Mouse (Mus musculus): ENCODE measurements at regions not wholly inside any gene's neighbourhood (a gene's known extent, or its start where the extent isn't known, plus 50 kb on each side); places are given as distances from the start of the nearest gene placed in this dataset.
A peak's percentile ranks its signal among the peaks of the same experiment; 100 is the strongest.

- Histone ChIP-seq H3K4me3 (ENCODE audit: low read depth, low read length) (no peak overlapping the region), H3K9me3 (ENCODE audit: control insufficient read depth) (no peaks in the 10 kb centered on the region), H3K9ac (ENCODE audit: low read depth, low read length) (no peak overlapping the region), H3K36me3 (ENCODE audit: control insufficient read depth, insufficient read depth) (no peaks in the 10 kb centered on the region), H3K4me1 (replicated peaks; ENCODE audit: control insufficient read depth, insufficient read depth, low read length) (no peaks in the 10 kb centered on the region), H3K27me3 (replicated peaks; ENCODE audit: control insufficient read depth, insufficient read depth, low read length) (no peaks in the 10 kb centered on the region), H3K27ac (ENCODE audit: low read depth, low read length) (no peak overlapping the region), H3K4me2 (replicated peaks; ENCODE audit: low read depth) (no peak overlapping the region)
- WGBS = 78% methylated on average over 2 of the region's 2 CpGs
- TF ChIP-seq CTCF (IDR thresholded peaks at IDR 0.05; ENCODE audit: low read depth) = no peak
- ATAC-seq = no peak
Observed at GRCm38 (mm10) chr11:65638211-65638610, 149.9 kb downstream of the Map2k4 start.

- TF ChIP-seq CTCF (IDR thresholded peaks at IDR 0.05; ENCODE audit: low read depth) = no peak
- H3K9me3 ChIP-seq (ENCODE audit: control insufficient read depth) = no peaks in the 10 kb centered on the region
- 67% methylated on average over 3 of the region's 3 CpGs for WGBS
- no peak for ATAC-seq
- H3K9ac ChIP-seq (ENCODE audit: low read depth, low read length) = no peak overlapping the region
- H3K4me3 ChIP-seq (ENCODE audit: low read depth, low read length) = no peak overlapping the region
- no peaks in the 10 kb centered on the region for H3K36me3 ChIP-seq (ENCODE audit: control insufficient read depth, insufficient read depth)
- H3K4me2 ChIP-seq (replicated peaks; ENCODE audit: low read depth) = no peak overlapping the region
- no peaks in the 10 kb centered on the region for H3K27me3 ChIP-seq (replicated peaks; ENCODE audit: control insufficient read depth, insufficient read depth, low read length)
- H3K27ac ChIP-seq (ENCODE audit: low read depth, low read length) = no peak overlapping the region
- H3K4me1 ChIP-seq (replicated peaks; ENCODE audit: control insufficient read depth, insufficient read depth, low read length) = no peaks in the 10 kb centered on the region
Observed at GRCm38 (mm10) chr11:65637206-65637605, 150.9 kb downstream of the Map2k4 start.

- no peak for TF ChIP-seq CTCF (IDR thresholded peaks at IDR 0.05; ENCODE audit: low read depth)
- Histone ChIP-seq H3K27me3 (replicated peaks; ENCODE audit: control insufficient read depth, insufficient read depth, low read length) (no peaks in the 10 kb centered on the region), H3K27ac (ENCODE audit: low read depth, low read length) (no peak overlapping the region), H3K36me3 (ENCODE audit: control insufficient read depth, insufficient read depth) (no peaks in the 10 kb centered on the region), H3K4me1 (replicated peaks; ENCODE audit: control insufficient read depth, insufficient read depth, low read length) (no peaks in the 10 kb centered on the region), H3K4me3 (ENCODE audit: low read depth, low read length) (no peak overlapping the region), H3K9me3 (ENCODE audit: control insufficient read depth) (no peaks in the 10 kb centered on the region), H3K4me2 (replicated peaks; ENCODE audit: low read depth) (no peak overlapping the region), H3K9ac (ENCODE audit: low read depth, low read length) (no peak overlapping the region)
- ATAC-seq = no peak
- 36% methylated on average over 4 of the region's 4 CpGs for WGBS
Observed at GRCm38 (mm10) chr11:65635307-65635706, 152.8 kb downstream of the Map2k4 start.

GRCm38 (mm10) chr11:65631164-65631563 lies 156.9 kb downstream of the Map2k4 start:
- no peak overlapping the region for H3K4me2 ChIP-seq (replicated peaks; ENCODE audit: low read depth)
- TF ChIP-seq CTCF (IDR thresholded peaks at IDR 0.05; ENCODE audit: low read depth) = peak; percentile 70
- no peak for ATAC-seq
- H3K9ac ChIP-seq (ENCODE audit: low read depth, low read length) = no peak overlapping the region
- no peaks in the 10 kb centered on the region for H3K9me3 ChIP-seq (ENCODE audit: control insufficient read depth)
- H3K4me1 ChIP-seq (replicated peaks; ENCODE audit: control insufficient read depth, insufficient read depth, low read length) = no peaks in the 10 kb centered on the region
- H3K36me3 ChIP-seq (ENCODE audit: control insufficient read depth, insufficient read depth) = no peaks in the 10 kb centered on the region
- no peak overlapping the region for H3K4me3 ChIP-seq (ENCODE audit: low read depth, low read length)
- 59% methylated on average over 3 of the region's 3 CpGs for WGBS
- no peak overlapping the region for H3K27ac ChIP-seq (ENCODE audit: low read depth, low read length)
- no peaks in the 10 kb centered on the region for H3K27me3 ChIP-seq (replicated peaks; ENCODE audit: control insufficient read depth, insufficient read depth, low read length)

- 92% methylated on average over 1 of the region's 1 CpGs for WGBS
- TF ChIP-seq CTCF (IDR thresholded peaks at IDR 0.05; ENCODE audit: low read depth) = no peak
- Histone ChIP-seq H3K4me1 (replicated peaks; ENCODE audit: control insufficient read depth, insufficient read depth, low read length) (no peaks in the 10 kb centered on the region), H3K9me3 (ENCODE audit: control insufficient read depth) (no peaks in the 10 kb centered on the region), H3K27me3 (replicated peaks; ENCODE audit: control insufficient read depth, insufficient read depth, low read length) (no peaks in the 10 kb centered on the region), H3K4me3 (ENCODE audit: low read depth, low read length) (no peak overlapping the region), H3K4me2 (replicated peaks; ENCODE audit: low read depth) (no peak overlapping the region), H3K36me3 (ENCODE audit: control insufficient read depth, insufficient read depth) (no peaks in the 10 kb centered on the region), H3K9ac (ENCODE audit: low read depth, low read length) (no peak overlapping the region), H3K27ac (ENCODE audit: low read depth, low read length) (no peak overlapping the region)
- ATAC-seq = no peak
Observed at GRCm38 (mm10) chr11:65630436-65630835, 157.7 kb downstream of the Map2k4 start.

GRCm38 (mm10) chr11:65629320-65629719 lies 158.8 kb downstream of the Map2k4 start:
- WGBS = 66% methylated on average over 5 of the region's 5 CpGs
- no peaks in the 10 kb centered on the region for H3K36me3 ChIP-seq (ENCODE audit: control insufficient read depth, insufficient read depth)
- no peak overlapping the region for H3K9ac ChIP-seq (ENCODE audit: low read depth, low read length)
- H3K4me1 ChIP-seq (replicated peaks; ENCODE audit: control insufficient read depth, insufficient read depth, low read length) = no peaks in the 10 kb centered on the region
- no peak for ATAC-seq
- TF ChIP-seq CTCF (IDR thresholded peaks at IDR 0.05; ENCODE audit: low read depth) = no peak
- H3K4me3 ChIP-seq (ENCODE audit: low read depth, low read length) = no peak overlapping the region
- H3K9me3 ChIP-seq (ENCODE audit: control insufficient read depth) = no peaks in the 10 kb centered on the region
- no peak overlapping the region for H3K27ac ChIP-seq (ENCODE audit: low read depth, low read length)
- H3K27me3 ChIP-seq (replicated peaks; ENCODE audit: control insufficient read depth, insufficient read depth, low read length) = no peaks in the 10 kb centered on the region
- no peak overlapping the region for H3K4me2 ChIP-seq (replicated peaks; ENCODE audit: low read depth)

- WGBS = 83% methylated on average over 4 of the region's 4 CpGs
- no peak for TF ChIP-seq CTCF (IDR thresholded peaks at IDR 0.05; ENCODE audit: low read depth)
- no peaks in the 10 kb centered on the region for H3K4me1 ChIP-seq (replicated peaks; ENCODE audit: control insufficient read depth, insufficient read depth, low read length)
- H3K27me3 ChIP-seq (replicated peaks; ENCODE audit: control insufficient read depth, insufficient read depth, low read length) = no peaks in the 10 kb centered on the region
- no peak for ATAC-seq
- H3K36me3 ChIP-seq (ENCODE audit: control insufficient read depth, insufficient read depth) = no peaks in the 10 kb centered on the region
- no peak overlapping the region for H3K4me3 ChIP-seq (ENCODE audit: low read depth, low read length)
- no peak overlapping the region for H3K9ac ChIP-seq (ENCODE audit: low read depth, low read length)
- no peak overlapping the region for H3K4me2 ChIP-seq (replicated peaks; ENCODE audit: low read depth)
- no peak overlapping the region for H3K27ac ChIP-seq (ENCODE audit: low read depth, low read length)
- H3K9me3 ChIP-seq (ENCODE audit: control insufficient read depth) = no peaks in the 10 kb centered on the region
Observed at GRCm38 (mm10) chr11:65618976-65619375, 169.1 kb downstream of the Map2k4 start.
